Mouse (Mus musculus): ENCODE results near the gene Gm10775. TPM values are rescaled to one million over a fixed set of nuclear protein-coding genes. Genes with fewer than 3 reads are reported as not detected.

Gm10775 gene
- polyA plus RNA-seq, 1 experiment from 2014 or later, result not detected

GRCm38 (mm10) chr13:65243273-65243672, 16.1 kb upstream of the Gm10775 start:
- Histone ChIP-seq H3K9me3 (ENCODE audit: control insufficient read depth, low read length) (peaks cover 7% of the 10 kb centered on the region; the same call in 1 of the 2 replicates), H3K27ac (ENCODE audit: low read depth, low read length) (no peak overlapping the region), H3K4me3 (ENCODE audit: low read depth, low read length) (0 out of 2 replicates have a peak overlapping the region, but pooled peaks have one; percentile 89), H3K36me3 (ENCODE audit: control insufficient read depth, insufficient read depth, low read length) (peaks cover 14% of the 10 kb centered on the region), H3K9ac (ENCODE audit: low read depth, low read length) (no peak overlapping the region), H3K4me1 (replicated peaks; ENCODE audit: control insufficient read depth, insufficient read depth, low read length) (peaks cover 7% of the 10 kb centered on the region; the same call in 1 of the 2 replicates), H3K27me3 (replicated peaks; ENCODE audit: control insufficient read depth, insufficient read depth, low read length) (no peaks in the 10 kb centered on the region), H3K4me2 (no peak overlapping the region)
- ATAC-seq (replicated peaks; ENCODE audit: low FRiP score) (no peak), DNase-seq (ENCODE audit: low spot score) (no peak)
- 90% methylated on average over 4 of the region's 4 CpGs for WGBS

GRCm38 (mm10) chr13:65258175-65258954, 974 bp upstream of the Gm10775 start:
- ATAC-seq (replicated peaks; ENCODE audit: low FRiP score) (peak; percentile 30), DNase-seq (ENCODE audit: low spot score) (no peak)
- peak overlapping the region; percentile 15; the same call in 1 of the 2 replicates for H3K4me3 ChIP-seq (ENCODE audit: low read depth, low read length)
- no peaks in the 10 kb centered on the region for H3K4me1 ChIP-seq (replicated peaks; ENCODE audit: control insufficient read depth, insufficient read depth, low read length)
- WGBS, result 21% methylated on average over 36 of the region's 36 CpGs
- H3K9ac ChIP-seq (ENCODE audit: low read depth, low read length), result no peak overlapping the region
- H3K9me3 ChIP-seq (ENCODE audit: control insufficient read depth, low read length), result peaks cover 30% of the 10 kb centered on the region
- H3K4me2 ChIP-seq, result peak overlapping the region; percentile 49
- peaks cover 19% of the 10 kb centered on the region; the same call in 1 of the 2 replicates for H3K36me3 ChIP-seq (ENCODE audit: control insufficient read depth, insufficient read depth, low read length)
- H3K27me3 ChIP-seq (replicated peaks; ENCODE audit: control insufficient read depth, insufficient read depth, low read length), result peaks cover 3% of the 10 kb centered on the region
- H3K27ac ChIP-seq (ENCODE audit: low read depth, low read length), result no peak overlapping the region

GRCm38 (mm10) chr13:65262086-65262485, 2.7 kb downstream of the Gm10775 start:
- no peak for ATAC-seq (replicated peaks; ENCODE audit: low FRiP score)
- H3K27me3 ChIP-seq (replicated peaks; ENCODE audit: control insufficient read depth, insufficient read depth, low read length), result peaks cover 3% of the 10 kb centered on the region
- peaks cover 19% of the 10 kb centered on the region; the same call in 1 of the 2 replicates for H3K36me3 ChIP-seq (ENCODE audit: control insufficient read depth, insufficient read depth, low read length)
- no peak overlapping the region for H3K27ac ChIP-seq (ENCODE audit: low read depth, low read length)
- WGBS, result 92% methylated on average over 5 of the region's 5 CpGs
- DNase-seq (ENCODE audit: low spot score), result no peak
- no peak overlapping the region for H3K4me2 ChIP-seq
- peaks cover 29% of the 10 kb centered on the region for H3K9me3 ChIP-seq (ENCODE audit: control insufficient read depth, low read length)
- H3K4me1 ChIP-seq (replicated peaks; ENCODE audit: control insufficient read depth, insufficient read depth, low read length), result no peaks in the 10 kb centered on the region
- H3K4me3 ChIP-seq (ENCODE audit: low read depth, low read length), result no peak overlapping the region
- no peak overlapping the region for H3K9ac ChIP-seq (ENCODE audit: low read depth, low read length)

- 10% methylated on average over 9 of the region's 9 CpGs for WGBS
- Histone ChIP-seq H3K9me3 (ENCODE audit: control insufficient read depth, low read length) (no peaks in the 10 kb centered on the region; the same call in 1 of the 2 replicates), H3K27ac (ENCODE audit: low read depth, low read length) (peak overlapping the region; percentile 34; the same call in 1 of the 2 replicates), H3K4me1 (replicated peaks; ENCODE audit: control insufficient read depth, insufficient read depth, low read length) (peaks cover 3% of the 10 kb centered on the region; the same call in 1 of the 2 replicates), H3K27me3 (replicated peaks; ENCODE audit: control insufficient read depth, insufficient read depth, low read length) (no peaks in the 10 kb centered on the region), H3K36me3 (ENCODE audit: control insufficient read depth, insufficient read depth, low read length) (no peaks in the 10 kb centered on the region), H3K4me3 (ENCODE audit: low read depth, low read length) (peak overlapping the region; percentile 76), H3K4me2 (peak overlapping the region; percentile 79), H3K9ac (ENCODE audit: low read depth, low read length) (peak overlapping the region; percentile 69)
- ATAC-seq (replicated peaks; ENCODE audit: low FRiP score), result peak; percentile 53
- DNase-seq (ENCODE audit: low spot score), result no peak
These were observed 18.6 kb downstream of the Gm10775 start for GRCm38 (mm10) chr13:65277994-65278382.

- H3K4me1 ChIP-seq (replicated peaks; ENCODE audit: control insufficient read depth, insufficient read depth, low read length), result peaks cover 3% of the 10 kb centered on the region; the same call in 1 of the 2 replicates
- ATAC-seq (replicated peaks; ENCODE audit: low FRiP score) (peak; percentile 98), DNase-seq (ENCODE audit: low spot score) (peak; percentile 95)
- peak within 1 kb of the TSS; percentile 69 for H3K9ac ChIP-seq (ENCODE audit: low read depth, low read length)
- H3K4me3 ChIP-seq (ENCODE audit: low read depth, low read length), result peak within 1 kb of the TSS; percentile 76
- no peaks in the 10 kb centered on the region for H3K27me3 ChIP-seq (replicated peaks; ENCODE audit: control insufficient read depth, insufficient read depth, low read length)
- peak within 1 kb of the TSS; percentile 34; the same call in 1 of the 2 replicates for H3K27ac ChIP-seq (ENCODE audit: low read depth, low read length)
- no peaks in the 10 kb centered on the region for H3K36me3 ChIP-seq (ENCODE audit: control insufficient read depth, insufficient read depth, low read length)
- peak within 1 kb of the TSS; percentile 79 for H3K4me2 ChIP-seq
- no peaks in the 10 kb centered on the region; the same call in 1 of the 2 replicates for H3K9me3 ChIP-seq (ENCODE audit: control insufficient read depth, low read length)
- under 1% methylated on average over 50 of the region's 50 CpGs for WGBS
These were observed 19.3 kb downstream of the Gm10775 start, which contains the start of gene Zfp369 for GRCm38 (mm10) chr13:65278383-65279341. Zfp369 (plus strand) TSS chr13:65278814.

GRCm38 (mm10) chr13:65286771-65287170, 27.4 kb downstream of the Gm10775 start:
- Histone ChIP-seq H3K9ac (ENCODE audit: low read depth, low read length) (no peak overlapping the region), H3K27ac (ENCODE audit: low read depth, low read length) (no peak overlapping the region), H3K9me3 (ENCODE audit: control insufficient read depth, low read length) (peaks cover 20% of the 10 kb centered on the region; the same call in 1 of the 2 replicates), H3K36me3 (ENCODE audit: control insufficient read depth, insufficient read depth, low read length) (peaks cover 51% of the 10 kb centered on the region), H3K4me2 (no peak overlapping the region), H3K27me3 (replicated peaks; ENCODE audit: control insufficient read depth, insufficient read depth, low read length) (no peaks in the 10 kb centered on the region), H3K4me3 (ENCODE audit: low read depth, low read length) (no peak overlapping the region), H3K4me1 (replicated peaks; ENCODE audit: control insufficient read depth, insufficient read depth, low read length) (no peaks in the 10 kb centered on the region)
- WGBS, result 82% methylated on average over 2 of the region's 2 CpGs
- DNase-seq (ENCODE audit: low spot score) (no peak), ATAC-seq (replicated peaks; ENCODE audit: low FRiP score) (no peak)

GRCm38 (mm10) chr13:65296354-65296753, 37.0 kb downstream of the Gm10775 start:
- H3K4me3 ChIP-seq (ENCODE audit: low read depth, low read length), result no peak overlapping the region
- H3K9ac ChIP-seq (ENCODE audit: low read depth, low read length), result no peak overlapping the region
- peaks cover 24% of the 10 kb centered on the region for H3K9me3 ChIP-seq (ENCODE audit: control insufficient read depth, low read length)
- WGBS, result 92% methylated on average over 4 of the region's 4 CpGs
- H3K4me1 ChIP-seq (replicated peaks; ENCODE audit: control insufficient read depth, insufficient read depth, low read length), result no peaks in the 10 kb centered on the region
- peaks cover 59% of the 10 kb centered on the region for H3K36me3 ChIP-seq (ENCODE audit: control insufficient read depth, insufficient read depth, low read length)
- no peaks in the 10 kb centered on the region for H3K27me3 ChIP-seq (replicated peaks; ENCODE audit: control insufficient read depth, insufficient read depth, low read length)
- H3K27ac ChIP-seq (ENCODE audit: low read depth, low read length), result no peak overlapping the region
- ATAC-seq (replicated peaks; ENCODE audit: low FRiP score), result no peak
- no peak overlapping the region for H3K4me2 ChIP-seq
- DNase-seq (ENCODE audit: low spot score), result no peak
